In the genomic region with DNA sequence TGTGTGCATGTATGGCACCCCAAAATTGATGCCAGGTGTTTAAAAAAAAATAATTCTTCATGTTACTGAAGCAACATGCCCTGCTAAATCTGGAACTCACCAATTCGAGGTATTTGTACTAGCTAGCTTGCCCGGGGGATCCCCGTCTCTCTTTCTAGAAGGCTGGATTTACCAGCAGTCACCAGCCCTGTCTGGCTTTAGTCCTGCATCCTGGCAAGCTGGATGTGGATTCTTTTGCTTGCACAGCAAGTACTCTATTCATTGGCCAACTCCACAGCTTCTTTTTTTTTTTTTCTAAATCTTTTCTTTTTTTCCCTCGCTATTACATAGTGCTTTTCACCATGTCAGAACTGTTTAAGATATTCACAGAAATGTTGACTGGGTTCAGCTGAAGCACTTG, we compare ENCODE assay signal across 16 mouse cellular contexts. TPM values are rescaled to one million over a fixed set of nuclear protein-coding genes. Genes with fewer than 3 reads are reported as not detected.
A peak's percentile ranks its signal among the peaks of the same experiment; 100 is the strongest.
DNase-seq lines count a peak whose midpoint lies in the region; TF ChIP-seq lines count a peak whose summit lies in the region.
"Had no signal": no experiment of that assay in that cellular context is flagged by ENCODE, and none has a peak within 500 bp of the region (broad histone marks: within the 10 kb centered on the region; RNA-seq: fewer than 3 reads in every experiment).

No protein-coding gene starts in this region.

- no peak overlapping the region for H3K4me3 ChIP-seq in gastrocnemius, adult 2 months
- no peak overlapping the region for H3K4me3 ChIP-seq in left cerebral cortex, adult 2 months
- H3K4me3 ChIP-seq: heart, embryonic 10.5 days; hindbrain, embryonic 15.5 days had no signal

- no peak for TF ChIP-seq POLR2A in brain, embryonic 14.5 days (IDR thresholded peaks at IDR 0.05; ENCODE audit: borderline replicate concordance, extremely low read depth, insufficient read depth, insufficient read length, poor library complexity, severe bottlenecking)

- no peak overlapping the region for H3K27ac ChIP-seq in gastrocnemius, adult 2 months
- no peak overlapping the region for H3K27ac ChIP-seq in left cerebral cortex, adult 2 months
- H3K27ac ChIP-seq: heart, embryonic 10.5 days; hindbrain, embryonic 15.5 days had no signal

- intact Hi-C loops in gastrocnemius, adult 2 months (cut with DNase I), result no loop called here
- intact Hi-C loops in left cerebral cortex, postnatal 4 days (cut with DNase I), result no loop called here
- intact Hi-C loops in left cerebral cortex, adult 2 months (cut with DNase I), result no loop called here

- no peak for TF ChIP-seq CTCF in gastrocnemius, adult 2 months (IDR thresholded peaks at IDR 0.05)
- TF ChIP-seq CTCF in left cerebral cortex, adult 2 months (IDR thresholded peaks at IDR 0.05), result no peak
- no peak for TF ChIP-seq CTCF in brain, embryonic 14.5 days (IDR thresholded peaks at IDR 0.05; ENCODE audit: borderline replicate concordance, extremely low read depth, insufficient read depth, insufficient read length)

- peak; percentile 44 to 48 for DNase-seq in cerebellum, postnatal 14 days
- no peak for DNase-seq in cerebellum, adult 11-12 months
- DNase-seq in gastrocnemius, adult 2 months, result peak; percentile 17
- DNase-seq in gastrocnemius, postnatal 10 days, result no peak
- peak; percentile 28 for DNase-seq in left cerebral cortex, postnatal 4 days
- no peak for DNase-seq in left cerebral cortex, adult 2 months (ENCODE audit: extremely low spot score in 1 of 2, low spot score in 2 of 2)
- DNase-seq in brain, embryonic 14.5 days (ENCODE audit: low read depth), result peak; percentile 75
- DNase-seq: adrenal gland, adult 8-10 months; kidney, adult 18-20 months; kidney, postnatal 10 days; liver; lung, adult 2 months; lung, postnatal 36 days; thymus, postnatal 36 days had no signal

RNA-seq across cellular contexts. Expression of gene Dpyd, which starts 46.8 kb away (rescaled TPM):
- total RNA-seq in gastrocnemius, adult 2 months (2021), result 1 to 10 TPM; 1.3 to 2.4 TPM
- total RNA-seq in gastrocnemius, postnatal 10 days (2021), result 1 to 10 TPM; 1.8 to 2.7 TPM
- 10 to 100 TPM; 13.8 to 19.5 TPM for total RNA-seq in left cerebral cortex, postnatal 4 days (2021)
- total RNA-seq in left cerebral cortex, adult 2 months (2021), result 10 to 100 TPM in 1 of 2 experiments, 1 to 10 TPM in 1; 9.8 to 12.1 TPM
- polyA plus RNA-seq in brain, embryonic 14.5 days (2012; rRNA removed), result 1.6 and 2.2 TPM in 2 replicates

Comparison
In these comparisons a context has a peak if more than half of its experiments do, and no peak if none do; other contexts are left out.
1. DNase-seq: peak in cerebellum, postnatal 14 days (2 of 2), gastrocnemius, adult 2 months (single experiment), left cerebral cortex, postnatal 4 days (single experiment) and brain, embryonic 14.5 days (single experiment); none in cerebellum, adult 11-12 months (single experiment), gastrocnemius, postnatal 10 days (single experiment) and left cerebral cortex, adult 2 months (0 of 2).